Mouse (Mus musculus): ENCODE results near the gene Dnm1. TPM values are rescaled to one million over a fixed set of nuclear protein-coding genes. Genes with fewer than 3 reads are reported as not detected.

Gene Dnm1
- polyA plus RNA-seq, 1 experiment = 10.7 TPM

GRCm38 (mm10) chr2:32350471-32351051 lies 2.6 kb downstream of the Dnm1 start:
- no peak for DNase-seq
- no peak for TF ChIP-seq POLR2A (IDR thresholded peaks at IDR 0.05; ENCODE audit: control insufficient read depth, extremely low read depth, insufficient read depth, low read length, poor library complexity)
- TF ChIP-seq CTCF (IDR thresholded peaks at IDR 0.05; ENCODE audit: borderline replicate concordance, control insufficient read depth, extremely low read depth, insufficient read depth, low read length, poor library complexity) = no peak
- 53% methylated on average over 13 of the region's 13 CpGs for WGBS
- Histone ChIP-seq H3K27me3 (ENCODE audit: control insufficient read depth, insufficient read depth, low read length) (peaks cover 3% of the 10 kb centered on the region), H3K27ac (ENCODE audit: control insufficient read depth, insufficient read depth, low read length) (no peak overlapping the region), H3K4me3 (ENCODE audit: control insufficient read depth, insufficient read depth, low read length) (no peak overlapping the region), H3K4me1 (replicated peaks; ENCODE audit: control insufficient read depth, insufficient read depth, low read length) (peaks cover 12% of the 10 kb centered on the region), H3K36me3 (ENCODE audit: control insufficient read depth, insufficient read depth, low read length) (no peaks in the 10 kb centered on the region)

- 64% methylated on average over 8 of the region's 8 CpGs for WGBS
- no peak for TF ChIP-seq CTCF (IDR thresholded peaks at IDR 0.05; ENCODE audit: borderline replicate concordance, control insufficient read depth, extremely low read depth, insufficient read depth, low read length, poor library complexity)
- no peak for TF ChIP-seq POLR2A (IDR thresholded peaks at IDR 0.05; ENCODE audit: control insufficient read depth, extremely low read depth, insufficient read depth, low read length, poor library complexity)
Observed at GRCm38 (mm10) chr2:32349625-32350255, 3.4 kb downstream of the Dnm1 start.

GRCm38 (mm10) chr2:32348311-32348710 lies 4.8 kb downstream of the Dnm1 start:
- Histone ChIP-seq H3K27ac (ENCODE audit: control insufficient read depth, insufficient read depth, low read length) (no peak overlapping the region), H3K27me3 (ENCODE audit: control insufficient read depth, insufficient read depth, low read length) (peaks cover 3% of the 10 kb centered on the region), H3K4me1 (replicated peaks; ENCODE audit: control insufficient read depth, insufficient read depth, low read length) (peaks cover 12% of the 10 kb centered on the region), H3K4me3 (ENCODE audit: control insufficient read depth, insufficient read depth, low read length) (no peak overlapping the region), H3K36me3 (ENCODE audit: control insufficient read depth, insufficient read depth, low read length) (no peaks in the 10 kb centered on the region)
- 87% methylated on average over 11 of the region's 11 CpGs for WGBS
- no peak for DNase-seq
- TF ChIP-seq POLR2A (IDR thresholded peaks at IDR 0.05; ENCODE audit: control insufficient read depth, extremely low read depth, insufficient read depth, low read length, poor library complexity) = no peak
- TF ChIP-seq CTCF (IDR thresholded peaks at IDR 0.05; ENCODE audit: borderline replicate concordance, control insufficient read depth, extremely low read depth, insufficient read depth, low read length, poor library complexity) = no peak

More at GRCm38 (mm10) chr2:32349625-32350255, 3.4 kb downstream of the Dnm1 start:
- peaks cover 12% of the 10 kb centered on the region for H3K4me1 ChIP-seq (replicated peaks; ENCODE audit: control insufficient read depth, insufficient read depth, low read length)
- peaks cover 3% of the 10 kb centered on the region for H3K27me3 ChIP-seq (ENCODE audit: control insufficient read depth, insufficient read depth, low read length)
- no peak for DNase-seq
- H3K4me3 ChIP-seq (ENCODE audit: control insufficient read depth, insufficient read depth, low read length) = no peak overlapping the region
- no peak overlapping the region for H3K27ac ChIP-seq (ENCODE audit: control insufficient read depth, insufficient read depth, low read length)
- H3K36me3 ChIP-seq (ENCODE audit: control insufficient read depth, insufficient read depth, low read length) = no peaks in the 10 kb centered on the region

- 89% methylated on average over 6 of the region's 6 CpGs for WGBS
- TF ChIP-seq POLR2A (IDR thresholded peaks at IDR 0.05; ENCODE audit: control insufficient read depth, extremely low read depth, insufficient read depth, low read length, poor library complexity) (no peak), CTCF (IDR thresholded peaks at IDR 0.05; ENCODE audit: borderline replicate concordance, control insufficient read depth, extremely low read depth, insufficient read depth, low read length, poor library complexity) (no peak)
- Histone ChIP-seq H3K36me3 (ENCODE audit: control insufficient read depth, insufficient read depth, low read length) (no peaks in the 10 kb centered on the region), H3K4me3 (ENCODE audit: control insufficient read depth, insufficient read depth, low read length) (no peak overlapping the region), H3K27ac (ENCODE audit: control insufficient read depth, insufficient read depth, low read length) (no peak overlapping the region), H3K27me3 (ENCODE audit: control insufficient read depth, insufficient read depth, low read length) (no peaks in the 10 kb centered on the region; the same call in 1 of the 2 replicates), H3K4me1 (replicated peaks; ENCODE audit: control insufficient read depth, insufficient read depth, low read length) (0 out of 2 replicates have a peak, but pooled peaks cover 2% of the 10 kb centered on the region)
- no peak for DNase-seq
Observed at GRCm38 (mm10) chr2:32347019-32347418, 6.1 kb downstream of the Dnm1 start.

- TF ChIP-seq POLR2A (IDR thresholded peaks at IDR 0.05; ENCODE audit: control insufficient read depth, extremely low read depth, insufficient read depth, low read length, poor library complexity) (no peak), CTCF (IDR thresholded peaks at IDR 0.05; ENCODE audit: borderline replicate concordance, control insufficient read depth, extremely low read depth, insufficient read depth, low read length, poor library complexity) (no peak)
- H3K4me1 ChIP-seq (replicated peaks; ENCODE audit: control insufficient read depth, insufficient read depth, low read length) = no peaks in the 10 kb centered on the region
- no peak for DNase-seq
- no peak overlapping the region for H3K4me3 ChIP-seq (ENCODE audit: control insufficient read depth, insufficient read depth, low read length)
- WGBS = 88% methylated on average over 14 of the region's 14 CpGs
- H3K36me3 ChIP-seq (ENCODE audit: control insufficient read depth, insufficient read depth, low read length) = no peaks in the 10 kb centered on the region
- no peaks in the 10 kb centered on the region for H3K27me3 ChIP-seq (ENCODE audit: control insufficient read depth, insufficient read depth, low read length)
- no peak overlapping the region for H3K27ac ChIP-seq (ENCODE audit: control insufficient read depth, insufficient read depth, low read length)
Observed at GRCm38 (mm10) chr2:32344598-32345321, 8.4 kb downstream of the Dnm1 start.

- no peaks in the 10 kb centered on the region for H3K27me3 ChIP-seq (ENCODE audit: control insufficient read depth, insufficient read depth, low read length)
- no peaks in the 10 kb centered on the region for H3K36me3 ChIP-seq (ENCODE audit: control insufficient read depth, insufficient read depth, low read length)
- no peak overlapping the region for H3K27ac ChIP-seq (ENCODE audit: control insufficient read depth, insufficient read depth, low read length)
- DNase-seq = no peak
- TF ChIP-seq CTCF (IDR thresholded peaks at IDR 0.05; ENCODE audit: borderline replicate concordance, control insufficient read depth, extremely low read depth, insufficient read depth, low read length, poor library complexity) = no peak
- no peak for TF ChIP-seq POLR2A (IDR thresholded peaks at IDR 0.05; ENCODE audit: control insufficient read depth, extremely low read depth, insufficient read depth, low read length, poor library complexity)
- WGBS = 79% methylated on average over 10 of the region's 10 CpGs
- H3K4me3 ChIP-seq (ENCODE audit: control insufficient read depth, insufficient read depth, low read length) = no peak overlapping the region
- H3K4me1 ChIP-seq (replicated peaks; ENCODE audit: control insufficient read depth, insufficient read depth, low read length) = no peaks in the 10 kb centered on the region
Observed at GRCm38 (mm10) chr2:32344056-32344455, 9.1 kb downstream of the Dnm1 start.

Measured in thymus, adult 2 months (tissue).